Mouse (Mus musculus) spleen, adult 2 months (tissue): Measurements from ENCODE around the gene Ttbk1.

Experiments used
- CTCF ChIP-seq: fragments of 200-500 bp; IDR thresholded peaks from 2 replicates; pipeline ENCODE4 v1.5.1; 2011; ENCODE audit warnings: mild to moderate bottlenecking, inconsistent platforms; ENCODE audit not compliant: insufficient read depth, insufficient read length, insufficient replicate concordance; ENCODE audit errors: extremely low read depth
- POLR2A ChIP-seq: fragments of 200-500 bp; IDR thresholded peaks from 2 replicates; pipeline ENCODE4 v1.6.1; 2011; ENCODE audit warnings: low read depth, low read length, inconsistent platforms

DNA sequence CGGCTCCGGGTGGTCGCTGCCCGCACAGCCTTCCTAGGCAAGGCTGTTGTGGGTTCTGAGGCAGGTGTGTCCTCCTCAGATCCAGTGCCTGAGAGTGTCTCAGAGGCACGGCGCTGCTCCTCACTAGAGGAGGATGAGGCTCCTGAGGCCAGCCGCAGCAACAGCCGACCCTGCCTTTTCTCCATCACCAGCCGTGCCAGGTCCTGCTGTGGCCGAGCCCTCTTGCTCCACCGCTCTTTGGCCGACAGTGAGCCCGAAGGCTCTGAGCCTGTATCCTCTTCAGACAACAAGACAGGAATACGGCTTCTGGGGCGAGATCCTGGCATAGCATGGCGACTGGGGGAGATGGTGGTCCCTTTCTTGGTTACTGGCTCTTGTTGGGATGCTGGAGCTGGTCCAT, 41.2 kb downstream of the Ttbk1 start:
- TF ChIP-seq CTCF (no peak), POLR2A (no peak)
